Mouse (Mus musculus) gastrocnemius, postnatal 4 days (tissue): ENCODE results near the gene Ucp2. TPM values are rescaled to one million over a fixed set of nuclear protein-coding genes. Genes with fewer than 3 reads are reported as not detected.

ENCODE experiments used
- DNase-seq, 2 experiments: peaks; one replicate each; pipeline ENCODE4 v3.0.0; 2021 to 2022; ENCODE audit warnings: low spot score in 2 of 2, mixed read lengths in 2 of 2
- long read RNA-seq, 2 experiments: library from polyadenylated mRNA; stranded (forward); transcript quantifications; one replicate each; pipeline ENCODE4 v2.0.0; 2021
- total RNA-seq, 2 experiments: library from RNA; stranded (reverse); gene quantifications; 2 replicates each; pipeline ENCODE4 v1.2.3; 2021

Gene Ucp2
- 100 to 1,000 TPM; 191 to 225 TPM for total RNA-seq
- long read RNA-seq, experiment 1, transcript Ucp2-202 (8 exons, 3,988 nt): major isoform, 45 of 68 reads
- long read RNA-seq, experiment 1, partial matches to known transcripts: 20 of 68 reads
- long read RNA-seq, experiment 1, other reads (novel, unspliced or antisense): 3 of 68 reads
- long read RNA-seq, experiment 2, transcript Ucp2-202 (8 exons, 3,988 nt): major isoform, 64 of 80 reads
- long read RNA-seq, experiment 2, partial matches to known transcripts: 15 of 80 reads
- long read RNA-seq, experiment 2, other reads (novel, unspliced or antisense): 1 of 80 reads

DNA sequence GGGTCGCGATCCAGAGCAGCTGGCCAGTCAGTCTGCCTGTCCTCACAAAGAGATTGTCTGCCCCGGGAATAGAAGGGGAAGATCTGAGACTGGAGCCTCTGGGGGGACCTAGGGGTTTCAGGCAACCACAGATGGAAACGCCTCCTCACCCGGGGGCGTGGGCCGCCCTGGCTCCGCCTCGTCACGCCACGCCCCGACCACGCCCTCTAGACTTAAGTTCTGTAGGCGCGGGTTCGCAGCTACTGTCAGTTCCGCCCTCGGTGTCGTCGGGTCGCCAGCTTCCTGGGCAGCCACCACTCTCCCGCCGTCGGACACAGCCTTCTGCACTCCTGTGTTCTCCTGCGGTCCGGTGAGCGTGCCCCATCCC is at the start of gene Ucp2:
Ucp2 (plus strand) TSS at position 221 of the 367 bp plus-strand sequence.
- DNase-seq: peak; percentile 68 to 84

- DNase-seq: no peak
Measured at GRCm38 (mm10) chr7:100443728-100444127, 49.4 kb upstream of the Ucp2 start.

- no peak for DNase-seq
Measured at GRCm38 (mm10) chr7:100446271-100446670, 46.9 kb upstream of the Ucp2 start.

- DNase-seq: no peak
Measured at GRCm38 (mm10) chr7:100448530-100448929, 44.6 kb upstream of the Ucp2 start.

DNA sequence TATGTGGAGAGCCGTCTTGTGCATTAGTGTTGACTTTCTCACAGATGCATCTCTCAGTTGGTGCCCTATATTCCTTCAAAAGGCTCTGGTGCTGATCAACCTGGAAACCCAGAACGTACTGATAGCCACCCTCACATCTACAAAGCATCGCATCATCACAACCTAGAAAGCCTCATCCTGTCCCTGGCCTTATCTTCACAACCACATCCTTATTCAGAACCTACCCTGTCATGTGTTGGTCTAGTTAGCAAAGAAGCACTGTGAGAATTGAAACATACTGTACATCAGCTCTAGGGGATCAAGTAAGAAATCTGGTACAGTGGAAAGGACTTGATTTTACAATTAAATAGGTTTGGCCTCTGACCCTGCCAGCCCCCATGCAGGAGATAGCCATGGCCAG is 44.2 kb upstream of the Ucp2 start:
- no peak for DNase-seq

DNA sequence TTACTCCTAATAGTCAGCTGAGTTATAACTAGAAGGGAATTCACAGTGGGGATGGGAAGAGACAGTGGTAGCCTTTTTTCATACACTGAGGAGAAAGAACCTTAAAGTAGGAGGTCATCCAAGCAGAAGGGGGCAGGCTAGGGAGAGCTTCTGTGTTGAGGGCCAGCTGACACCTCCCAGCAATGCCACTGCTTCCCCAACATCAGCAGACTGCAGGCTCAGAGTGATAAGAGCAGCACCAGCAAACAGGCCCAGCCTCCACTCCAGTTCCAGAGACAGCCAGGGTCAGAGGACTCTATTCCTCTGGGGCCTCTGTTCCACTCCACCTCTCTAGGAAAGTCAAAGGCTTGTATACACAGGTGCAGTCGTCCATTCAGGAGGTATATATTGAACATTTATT is 35.0 kb upstream of the Ucp2 start:
- DNase-seq: no peak

DNA sequence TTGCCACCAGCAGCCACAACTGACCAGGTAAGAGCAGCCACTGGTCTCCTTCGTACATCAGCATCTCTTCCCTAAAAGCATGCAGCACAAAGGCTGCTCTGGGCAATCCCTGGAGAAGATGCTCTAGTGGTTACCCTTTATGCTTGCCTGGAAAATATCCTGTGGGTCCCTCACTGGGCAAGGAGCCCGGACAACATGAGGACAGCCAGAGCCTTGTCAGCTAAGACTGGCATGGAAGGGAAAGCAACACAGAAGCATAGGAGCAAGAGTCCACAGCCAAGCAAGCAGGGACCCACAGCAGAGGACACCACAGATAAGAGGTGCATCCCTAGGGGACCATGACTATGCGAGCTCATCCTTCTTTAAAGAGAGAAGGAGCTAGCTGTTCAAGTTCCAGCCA is 33.3 kb upstream of the Ucp2 start:
- DNase-seq: no peak

GRCm38 (mm10) chr7:100461621-100462151 is 31.5 kb upstream of the Ucp2 start:
- DNase-seq: peak in 1 of 2 experiments; percentile 48

- DNase-seq: no peak
Measured at GRCm38 (mm10) chr7:100463194-100463593, 29.9 kb upstream of the Ucp2 start.

GRCm38 (mm10) chr7:100463757-100464156 is 29.4 kb upstream of the Ucp2 start:
- no peak for DNase-seq

- no peak for DNase-seq
Measured at GRCm38 (mm10) chr7:100464248-100464647, 28.9 kb upstream of the Ucp2 start.

- DNase-seq: no peak
Measured at GRCm38 (mm10) chr7:100465248-100465647, 27.9 kb upstream of the Ucp2 start.

DNA sequence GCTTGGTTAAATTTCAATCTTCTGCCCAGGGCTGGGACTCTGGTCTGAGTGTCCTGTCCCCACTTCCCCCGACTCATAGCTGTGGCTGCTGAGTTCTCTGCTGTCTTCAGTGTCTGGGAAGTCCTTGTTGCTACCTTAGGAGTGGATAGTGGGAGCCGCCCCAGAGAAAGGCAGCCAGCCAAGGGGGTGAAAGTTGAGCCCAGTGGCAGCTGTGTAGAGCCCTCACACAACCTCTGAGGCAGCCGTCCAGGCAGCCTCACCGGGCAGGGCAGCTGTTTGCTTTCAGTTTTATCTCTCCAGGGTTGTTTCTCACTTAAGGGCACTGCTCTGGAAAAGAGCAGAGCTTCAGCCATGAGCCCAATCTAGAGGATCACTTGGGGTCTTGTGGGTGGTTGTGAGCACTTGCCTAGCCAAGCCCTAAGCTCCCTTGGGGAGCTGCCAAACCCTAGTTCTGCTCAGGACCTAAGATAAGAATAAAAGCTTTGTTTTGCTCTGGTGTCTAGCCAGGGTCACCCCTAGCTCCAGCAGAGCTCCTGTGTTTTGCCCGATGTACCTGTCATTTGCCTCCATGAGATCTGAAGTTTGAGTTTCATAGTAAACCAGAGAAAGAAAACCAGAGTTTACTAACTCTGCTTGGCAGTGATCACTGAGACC is 27.4 kb upstream of the Ucp2 start:
- peak; percentile 67 to 86 for DNase-seq

GRCm38 (mm10) chr7:100466781-100467510 is 26.2 kb upstream of the Ucp2 start:
- DNase-seq: no peak

GRCm38 (mm10) chr7:100468761-100469160 is 24.4 kb upstream of the Ucp2 start:
- DNase-seq: no peak

- no peak for DNase-seq
Measured at GRCm38 (mm10) chr7:100469502-100469901, 23.6 kb upstream of the Ucp2 start.

GRCm38 (mm10) chr7:100470796-100471406 is 22.2 kb upstream of the Ucp2 start:
- DNase-seq: no peak

GRCm38 (mm10) chr7:100471407-100471797 is 21.7 kb upstream of the Ucp2 start:
- no peak for DNase-seq

DNA sequence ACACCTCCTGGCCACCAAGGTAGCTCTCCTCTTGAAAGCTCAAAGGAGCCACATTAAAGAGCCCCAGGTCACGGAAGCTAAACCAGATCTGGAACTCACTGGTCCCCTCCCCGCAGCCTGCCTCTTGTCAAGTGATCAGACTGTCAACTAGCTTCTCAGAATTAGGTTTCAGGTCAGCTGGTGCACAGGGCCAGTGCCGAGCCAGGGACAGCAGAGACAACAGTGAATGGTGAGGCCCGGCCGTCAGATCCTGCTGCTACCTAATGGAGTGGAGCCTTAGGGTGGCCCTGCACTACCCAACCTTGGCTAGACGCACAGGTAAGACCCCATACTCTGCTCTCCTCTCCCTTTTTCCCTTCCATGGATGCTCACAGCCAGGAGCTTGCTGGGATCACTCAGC is 20.4 kb upstream of the Ucp2 start, which contains the start of gene Ucp3:
Ucp3 (plus strand) TSS at position 214 of the 400 bp plus-strand sequence.
- no peak for DNase-seq

- no peak for DNase-seq
Measured at GRCm38 (mm10) chr7:100473846-100474454, 19.2 kb upstream of the Ucp2 start.

DNA sequence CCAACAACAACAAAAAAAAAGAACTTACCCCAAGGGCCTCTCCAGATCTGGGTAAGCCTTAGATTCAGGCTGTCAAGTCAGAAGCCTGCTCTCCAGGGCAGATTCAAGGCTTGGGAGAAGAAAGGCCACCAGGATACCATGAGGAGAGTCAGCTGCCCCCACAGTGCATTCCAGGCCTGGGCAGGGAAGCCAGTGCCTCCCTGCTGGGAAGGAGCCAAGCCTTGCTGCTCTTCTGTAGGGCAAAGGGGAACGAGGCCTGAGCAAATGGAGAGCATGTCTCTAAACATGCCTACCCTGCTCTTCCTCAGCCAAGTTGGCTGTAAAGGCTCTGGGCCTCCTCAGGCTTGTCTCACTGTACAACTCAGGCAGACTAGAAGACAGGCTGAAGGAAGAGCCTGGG is 18.5 kb upstream of the Ucp2 start:
- peak in 1 of 2 experiments; percentile 60 for DNase-seq
